Mouse (Mus musculus) cerebellum, postnatal 36 days (tissue): ENCODE data around the gene 8030474K03Rik.
"Not testable (repeated sequence)": the region's sequence is repeated elsewhere in the genome, so short reads cannot be mapped to it uniquely, and the experiment has no call there.

Experiments used
- DNase-seq, 2 experiments: peaks; one replicate each; pipeline ENCODE4 v3.0.0; 2021 to 2022; ENCODE audit warnings: mixed read lengths in 2 of 2

8030474K03Rik gene

GRCm38 (mm10) chrX:101794342-101794741 is at the start of gene 8030474K03Rik, which contains the start of gene Gm4779:
Gene 8030474K03Rik (plus strand): TSS chrX:101794656.
Gene Gm4779 (minus strand): TSS chrX:101794423.
- DNase-seq: no peak

GRCm38 (mm10) chrX:101750144-101750543 is 44.3 kb upstream of the 8030474K03Rik start:
- no peak for DNase-seq

DNA sequence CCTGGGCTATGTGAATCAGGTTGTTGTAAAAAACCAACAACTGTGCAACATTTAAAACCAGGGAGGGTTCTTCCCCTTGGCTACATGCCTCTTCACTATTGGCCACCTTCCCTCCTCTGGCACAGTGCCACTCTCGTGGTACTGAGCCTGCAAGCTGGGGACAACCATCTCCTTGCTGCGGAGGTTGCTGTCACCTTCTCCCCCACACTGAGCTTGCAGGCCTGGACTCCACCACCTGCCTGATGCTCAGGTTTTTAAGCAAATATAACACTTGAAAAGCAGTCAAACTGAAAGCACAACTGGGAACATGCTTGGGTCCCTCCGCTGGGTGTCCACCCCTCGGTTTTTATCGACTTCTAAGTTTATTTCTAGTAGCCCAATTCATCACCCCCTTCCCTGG is 40.0 kb upstream of the 8030474K03Rik start:
- peak; percentile 17 to 27 for DNase-seq

DNA sequence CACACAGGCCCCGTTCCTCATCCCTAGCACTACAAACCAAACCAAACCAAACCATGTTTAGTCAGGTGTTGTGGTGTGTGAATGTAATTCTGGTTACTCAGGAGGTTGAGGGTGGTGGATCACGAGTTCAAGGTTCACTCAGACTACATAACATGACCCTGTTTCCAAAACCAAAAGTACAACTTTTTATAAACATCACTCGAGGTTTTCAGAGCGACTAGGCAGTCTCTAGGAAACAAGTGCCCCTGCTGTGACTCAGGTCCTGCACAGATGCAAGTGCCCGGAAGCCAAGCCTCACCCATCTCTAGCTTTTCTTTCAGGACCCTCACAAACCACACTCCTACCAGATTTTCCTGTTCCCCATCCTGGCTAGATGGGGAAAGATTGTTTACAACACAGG is 29.8 kb upstream of the 8030474K03Rik start:
- DNase-seq: no peak

DNA sequence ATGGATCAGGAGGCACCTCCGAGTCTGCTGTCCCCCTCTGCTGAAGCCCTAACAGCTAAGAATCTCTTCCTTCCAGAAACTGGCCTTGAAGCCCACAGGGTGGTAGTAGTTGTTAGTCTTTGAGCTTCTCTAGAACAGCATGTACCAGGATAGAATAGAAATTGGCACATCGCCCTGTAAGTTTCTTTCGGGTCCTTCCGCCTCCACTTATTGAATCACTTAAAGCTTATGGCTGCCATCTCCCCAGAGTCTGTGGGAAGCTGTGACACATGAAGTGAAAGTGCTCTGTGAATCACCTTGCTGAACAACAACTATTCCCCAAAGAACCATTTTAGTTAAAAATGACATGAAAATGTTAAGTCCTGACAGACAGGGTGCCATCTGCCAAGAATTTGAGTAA is 29.3 kb upstream of the 8030474K03Rik start:
- DNase-seq: no peak

DNA sequence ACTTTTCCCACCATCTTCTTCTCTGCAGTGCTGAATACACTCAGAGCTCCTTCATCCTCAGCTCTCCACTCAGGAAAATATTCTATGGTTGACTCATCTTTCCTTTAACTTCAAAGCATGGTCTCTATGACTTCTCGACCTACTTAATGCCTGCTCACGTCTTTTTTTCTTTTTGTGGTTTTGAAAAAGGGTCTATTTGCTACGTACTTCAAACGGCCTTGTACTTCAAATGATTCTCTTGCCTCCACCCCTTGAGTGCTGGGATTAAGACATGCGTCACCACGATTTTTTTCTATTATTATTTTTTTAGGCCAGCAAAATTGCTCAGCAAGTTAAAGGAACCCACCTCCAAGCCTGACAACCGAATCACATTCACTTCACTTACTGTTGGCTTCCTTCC is 27.2 kb upstream of the 8030474K03Rik start:
- DNase-seq: no peak

DNA sequence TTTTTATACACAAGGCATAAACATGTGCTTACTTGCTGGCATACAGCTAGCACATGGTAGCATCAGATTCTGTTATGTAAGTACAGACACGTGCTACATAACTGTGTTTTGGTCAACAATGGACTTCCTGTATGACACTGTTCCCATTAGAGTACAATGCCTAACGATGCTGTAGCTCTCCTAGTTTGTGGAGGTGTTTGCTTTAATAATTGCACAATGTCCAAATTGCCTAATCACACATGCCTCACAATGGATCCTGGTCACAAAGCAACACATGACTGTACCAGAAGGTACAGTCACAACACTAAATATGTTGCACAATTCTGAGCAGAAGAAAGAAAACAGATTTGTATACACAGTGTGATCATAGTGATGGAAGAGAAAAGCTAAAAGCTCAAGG is 25.0 kb upstream of the 8030474K03Rik start:
- no peak for DNase-seq

- no peak for DNase-seq
These were observed 24.1 kb upstream of the 8030474K03Rik start for GRCm38 (mm10) chrX:101770307-101770706.

DNA sequence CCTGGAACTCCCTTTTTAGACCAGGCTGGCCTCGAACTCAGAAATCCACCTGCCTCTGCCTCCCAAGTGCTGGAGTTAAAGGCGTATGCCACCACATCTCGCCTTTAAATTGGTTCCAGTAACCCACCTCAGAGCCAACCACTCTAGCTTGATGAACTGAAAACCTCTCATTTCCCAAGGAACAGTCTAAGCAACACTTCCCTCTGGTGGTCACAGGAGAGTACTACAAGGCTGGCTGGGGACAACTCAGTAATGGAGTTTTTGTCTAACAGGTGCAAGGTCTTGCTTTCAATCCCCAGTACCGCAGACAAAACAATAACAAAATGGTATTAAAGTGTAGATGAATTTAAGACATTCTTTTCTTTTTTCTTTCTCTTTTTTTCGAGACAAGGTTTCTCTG is 22.4 kb upstream of the 8030474K03Rik start:
- DNase-seq: peak; percentile 37 to 51

GRCm38 (mm10) chrX:101791551-101791950 is 2.9 kb upstream of the 8030474K03Rik start:
- peak; percentile 64 to 79 for DNase-seq

DNA sequence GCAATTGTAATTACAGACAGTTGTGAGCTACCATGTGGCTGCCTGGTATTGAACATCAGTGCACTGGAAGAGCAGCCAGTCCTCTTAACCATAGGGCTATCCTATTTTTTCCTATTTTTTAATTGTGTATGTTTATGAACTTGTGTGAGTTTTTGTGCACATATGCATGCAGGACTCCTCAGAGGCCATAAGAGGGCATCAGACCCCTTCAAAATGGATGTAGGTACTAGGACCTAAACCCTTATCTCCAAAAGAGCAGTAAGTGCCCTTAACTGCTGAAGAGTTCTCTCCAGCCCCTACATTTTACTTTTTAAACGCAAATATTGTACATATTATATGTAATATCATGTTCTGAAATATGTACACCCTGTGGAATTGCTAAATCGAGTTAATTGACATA is 11.1 kb downstream of the 8030474K03Rik start:
- DNase-seq: peak; percentile 17 to 34

DNA sequence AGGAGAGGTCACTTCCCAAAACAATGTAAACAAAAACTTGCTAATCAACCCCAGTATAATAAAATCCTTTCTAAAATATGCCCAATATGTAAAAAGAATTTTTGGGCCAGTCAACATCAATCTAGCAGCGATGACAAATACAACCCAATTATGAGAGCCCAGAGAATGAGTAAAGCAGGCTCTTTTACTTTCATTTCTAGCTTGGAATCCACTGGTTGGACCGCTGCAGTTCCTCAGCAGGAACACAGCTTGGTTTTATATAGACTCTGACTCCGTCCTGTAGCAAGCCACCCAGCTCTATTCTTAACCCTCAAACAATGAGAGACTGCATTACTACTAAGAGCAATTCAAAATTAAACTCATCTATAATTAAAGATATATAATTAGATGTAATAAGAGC is 17.3 kb downstream of the 8030474K03Rik start:
- DNase-seq: no peak

- DNase-seq: peak in 1 of 2 experiments; percentile 15
These were observed 24.7 kb downstream of the 8030474K03Rik start for GRCm38 (mm10) chrX:101819163-101819562.

DNA sequence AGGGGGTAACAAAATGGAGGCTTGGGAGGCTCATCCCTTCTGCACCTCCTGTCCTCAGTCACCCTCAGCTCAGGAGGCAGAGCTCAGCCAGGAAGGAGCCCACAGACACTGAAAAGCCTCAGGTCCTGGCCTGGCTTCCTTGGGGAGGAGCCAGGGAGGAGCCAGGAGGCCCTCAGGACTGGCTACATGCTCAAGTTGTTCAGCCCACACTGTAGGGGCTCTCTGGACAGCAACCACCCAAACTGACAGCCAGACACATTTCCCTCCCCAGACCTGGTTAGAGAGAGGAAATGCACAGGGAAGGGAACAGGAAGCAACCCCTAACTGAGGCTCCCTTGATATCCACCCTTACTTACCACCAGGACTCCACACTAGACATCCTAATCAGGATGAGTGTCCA is 25.5 kb downstream of the 8030474K03Rik start:
- DNase-seq: not testable (repeated sequence)

GRCm38 (mm10) chrX:101847191-101847795 is 52.8 kb downstream of the 8030474K03Rik start:
- no peak for DNase-seq
